ENCODE assay signal across 8 mouse cellular contexts in the genomic region with DNA sequence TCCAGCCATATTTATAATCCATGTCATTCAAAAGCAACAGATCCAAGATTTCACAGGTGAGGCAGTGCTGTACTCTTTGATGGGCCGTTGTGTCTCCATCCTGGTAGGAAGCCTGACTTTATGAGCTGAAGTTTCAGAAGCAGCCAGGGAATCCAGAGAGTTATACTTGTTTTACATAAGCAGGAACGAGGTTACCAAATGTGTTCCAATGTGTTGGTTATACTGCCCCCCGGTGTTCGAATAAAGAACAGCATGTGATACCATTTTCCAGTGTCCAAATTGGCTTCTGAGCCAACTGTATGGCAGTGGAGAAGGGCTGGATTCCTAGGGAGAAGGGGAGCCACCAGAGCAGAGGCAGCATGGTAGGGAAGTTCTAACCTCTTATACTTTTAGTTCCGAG. TPM values are rescaled to one million over a fixed set of nuclear protein-coding genes. Genes with fewer than 3 reads are reported as not detected.
DNase-seq lines count a peak whose midpoint lies in the region; ATAC-seq and TF ChIP-seq lines count a peak whose summit lies in the region.

No protein-coding gene starts in this region.

- no peak overlapping the region for H3K9ac ChIP-seq in CH12.LX (ENCODE audit: insufficient read depth, low read depth)
- no peak overlapping the region for H3K9ac ChIP-seq in forebrain, embryonic 13.5 days
- no peak overlapping the region for H3K9ac ChIP-seq in limb, embryonic 14.5 days (ENCODE audit: low read depth, low read length, severe bottlenecking)
- H3K9ac ChIP-seq in neural tube, embryonic 15.5 days (replicated peaks): no peak overlapping the region

- no peak overlapping the region for H3K27ac ChIP-seq in CH12.LX (ENCODE audit: insufficient read depth, low read depth)
- no peak overlapping the region for H3K27ac ChIP-seq in forebrain, embryonic 13.5 days
- no peak overlapping the region for H3K27ac ChIP-seq in limb, embryonic 14.5 days (replicated peaks; ENCODE audit: low read depth, low read length)
- H3K27ac ChIP-seq in neural tube, embryonic 15.5 days (replicated peaks): no peak overlapping the region

- H3K4me1 ChIP-seq in CH12.LX (ENCODE audit: control insufficient read depth in 1 of 2, insufficient read depth in 2 of 2): 0 out of 4 replicates have a peak, but pooled peaks cover 0 to 2% of the 10 kb centered on the region in 2 experiments
- no peaks in the 10 kb centered on the region for H3K4me1 ChIP-seq in forebrain, embryonic 13.5 days
- H3K4me1 ChIP-seq in limb, embryonic 14.5 days (ENCODE audit: control insufficient read depth, insufficient read depth, low read length): no peaks in the 10 kb centered on the region
- H3K4me1 ChIP-seq in neural tube, embryonic 15.5 days: no peaks in the 10 kb centered on the region

- dilution Hi-C loops in CH12.LX (cut with MboI; ENCODE audit: extremely low pct_ligation_motif_present, extremely low pct_unique_long_range_greater_than_20kb, low sequenced_read_pairs): no loop called here

- TF ChIP-seq CTCF in CH12.LX (conservative IDR thresholded peaks at IDR 0.05 in 1 of 2, IDR thresholded peaks at IDR 0.05 in 1 of 2; ENCODE audit: low read depth in 2 of 2, low read length in 2 of 2): peak; percentile 84 to 94

- in situ Hi-C loops in CH12.LX (cut with MboI; ENCODE audit: low pct_ligation_motif_present, low pct_unique_long_range_greater_than_20kb, low sequenced_read_pairs): no loop called here

- H3K4me2 ChIP-seq in CH12.LX (ENCODE audit: insufficient read depth, low read depth, poor library complexity, severe bottlenecking): peak overlapping the region; percentile 39; the same call in 1 of the 2 replicates
- H3K4me2 ChIP-seq in forebrain, embryonic 13.5 days: no peak overlapping the region
- H3K4me2 ChIP-seq in limb, embryonic 14.5 days (replicated peaks; ENCODE audit: low read depth, low read length, severe bottlenecking): no peak overlapping the region
- no peak overlapping the region for H3K4me2 ChIP-seq in neural tube, embryonic 15.5 days

- H3K4me3 ChIP-seq in CH12.LX (replicated peaks in 1 of 3; ENCODE audit: low read depth in 2 of 3, low read length in 2 of 3, poor library complexity in 1 of 3): no peak overlapping the region
- no peak overlapping the region for H3K4me3 ChIP-seq in forebrain, embryonic 13.5 days
- H3K4me3 ChIP-seq in limb, embryonic 14.5 days (replicated peaks; ENCODE audit: low read length): no peak overlapping the region
- no peak overlapping the region for H3K4me3 ChIP-seq in neural tube, embryonic 15.5 days (replicated peaks)

- peak; percentile 87 for TF ChIP-seq RAD21 in CH12.LX (IDR thresholded peaks at IDR 0.05; ENCODE audit: low read depth, low read length)

- 14% methylated on average over 5 of the region's 5 CpGs for WGBS in forebrain, embryonic 13.5 days
- 11% methylated on average over 5 of the region's 5 CpGs for WGBS in limb, embryonic 14.5 days
- 15% methylated on average over 5 of the region's 5 CpGs for WGBS in neural tube, embryonic 15.5 days

- H3K36me3 ChIP-seq in CH12.LX (replicated peaks in 1 of 2; ENCODE audit: control insufficient read depth in 1 of 2, insufficient read depth in 1 of 2, low read length in 1 of 2): no peaks in the 10 kb centered on the region
- H3K36me3 ChIP-seq in forebrain, embryonic 13.5 days (ENCODE audit: poor library complexity, severe bottlenecking): no peaks in the 10 kb centered on the region
- no peaks in the 10 kb centered on the region for H3K36me3 ChIP-seq in limb, embryonic 14.5 days (ENCODE audit: control insufficient read depth, insufficient read depth, low read length)
- no peaks in the 10 kb centered on the region for H3K36me3 ChIP-seq in neural tube, embryonic 15.5 days

- no peak for TF ChIP-seq EP300 in CH12.LX (IDR thresholded peaks at IDR 0.05; ENCODE audit: low read length)

- no peaks in the 10 kb centered on the region for H3K79me2 ChIP-seq in CH12.LX (replicated peaks; ENCODE audit: control insufficient read depth, extremely low read depth, insufficient read depth, poor library complexity, severe bottlenecking)

- H3K27me3 ChIP-seq in CH12.LX (replicated peaks): no peaks in the 10 kb centered on the region
- no peaks in the 10 kb centered on the region for H3K27me3 ChIP-seq in forebrain, embryonic 13.5 days
- no peaks in the 10 kb centered on the region for H3K27me3 ChIP-seq in limb, embryonic 14.5 days (ENCODE audit: control insufficient read depth, insufficient read depth, low read length)
- no peaks in the 10 kb centered on the region for H3K27me3 ChIP-seq in neural tube, embryonic 15.5 days (replicated peaks)

- H3K9me3 ChIP-seq in CH12.LX (replicated peaks; ENCODE audit: low read length): no peaks in the 10 kb centered on the region
- H3K9me3 ChIP-seq in forebrain, embryonic 13.5 days (replicated peaks): no peaks in the 10 kb centered on the region
- H3K9me3 ChIP-seq in limb, embryonic 14.5 days (ENCODE audit: control insufficient read depth, low read length): no peaks in the 10 kb centered on the region
- no peaks in the 10 kb centered on the region for H3K9me3 ChIP-seq in neural tube, embryonic 15.5 days (replicated peaks)

- DNase-seq in 3T3-L1 (ENCODE audit: low read depth, low spot score) (peak; percentile 91), CH12.LX (ENCODE audit: extremely low read depth) (peak; percentile 81)
- DNase-seq in c-Kit-positive CD71-negative TER-119-negative erythroid progenitor cells, embryonic 14.5 days (ENCODE audit: low read depth): peak; percentile 68
- peak; percentile 83 for DNase-seq in limb, embryonic 14.5 days (ENCODE audit: low spot score)
- peak; percentile 69 for DNase-seq in thymus, postnatal 25 days

- TF ChIP-seq POLR2A in CH12.LX (IDR thresholded peaks at IDR 0.05; ENCODE audit: low read depth, low read length): no peak
- TF ChIP-seq POLR2A in limb, embryonic 14.5 days (IDR thresholded peaks at IDR 0.05; ENCODE audit: borderline replicate concordance, extremely low read depth, insufficient read depth, insufficient read length): no peak

- ATAC-seq in forebrain, embryonic 13.5 days: 0 out of 2 replicates have a peak, but pooled peaks have one; percentile 16
- peak; percentile 50 for ATAC-seq in inflammation-experienced regulatory T-cells, adult 6 months
- peak; percentile 15; the same call in 1 of the 2 replicates for ATAC-seq in limb, embryonic 14.5 days (ENCODE audit: low FRiP score, low read depth)
- ATAC-seq in neural tube, embryonic 15.5 days (ENCODE audit: low FRiP score): peak; percentile 50; the same call in 1 of the 2 replicates

TF ChIP-seq in CH12.LX, 34 proteins besides CTCF, POLR2A, EP300 and RAD21 (continues in another document):
- TF ChIP-seq MYC (IDR thresholded peaks at IDR 0.05; ENCODE audit: low read depth, low read length) (peak; percentile 86), HCFC1 (IDR thresholded peaks at IDR 0.05; ENCODE audit: low read depth, low read length) (no peak), ETS1 (conservative IDR thresholded peaks at IDR 0.05; ENCODE audit: low read depth, low read length) (no peak), USF2 (conservative IDR thresholded peaks at IDR 0.05; ENCODE audit: low read depth, low read length) (no peak), KAT2A (IDR thresholded peaks at IDR 0.05; ENCODE audit: insufficient replicate concordance, low read length) (no peak), PAX5 (IDR thresholded peaks at IDR 0.05; ENCODE audit: low read length) (no peak), MAX (IDR thresholded peaks at IDR 0.05; ENCODE audit: low read length) (peak; percentile 43; the same call in 1 of the 2 replicates), JUND (conservative IDR thresholded peaks at IDR 0.05; ENCODE audit: low read depth, low read length) (0 out of 2 replicates have a peak, but pooled peaks have one; percentile 17), MAFK (IDR thresholded peaks at IDR 0.05; ENCODE audit: insufficient replicate concordance, low read length) (no peak), RCOR1 (conservative IDR thresholded peaks at IDR 0.05; ENCODE audit: low read depth, low read length) (no peak), MAZ (IDR thresholded peaks at IDR 0.05; ENCODE audit: low read depth, low read length) (0 out of 2 replicates have a peak, but pooled peaks have one; percentile 35), NELFE (IDR thresholded peaks at IDR 0.05; ENCODE audit: low read depth, low read length) (peak; percentile 30; the same call in 1 of the 2 replicates), CHD1 (IDR thresholded peaks at IDR 0.05; ENCODE audit: low read depth, low read length) (no peak), ZC3H11A (IDR thresholded peaks at IDR 0.05; ENCODE audit: low read depth, low read length) (peak; percentile 74), TCF12 (IDR thresholded peaks at IDR 0.05; ENCODE audit: low read depth, low read length) (no peak), BHLHE40 (IDR thresholded peaks at IDR 0.05; ENCODE audit: low read depth, low read length) (no peak), ZKSCAN1 (IDR thresholded peaks at IDR 0.05; ENCODE audit: borderline replicate concordance, low read depth, low read length) (no peak), MXI1 (IDR thresholded peaks at IDR 0.05; ENCODE audit: low read depth, low read length) (no peak), JUN (IDR thresholded peaks at IDR 0.05; ENCODE audit: insufficient read depth, low read depth, low read length) (no peak), TBP (conservative IDR thresholded peaks at IDR 0.05; ENCODE audit: low read depth, low read length) (no peak)

RNA-seq across cellular contexts. Expression of gene Znrf3, which starts 29.5 kb away (rescaled TPM):
- total RNA-seq in CH12.LX (2012; rRNA removed): 1.3 and 1.7 TPM in 2 replicates
- 0.93 and 1.1 TPM in 2 replicates for total RNA-seq in CH12.LX (2014; rRNA removed)
- 2.0 and 2.7 TPM in 2 replicates for polyA plus RNA-seq in CH12.LX (2012; ENCODE audit: insufficient read length, low read depth)
- 9.2 and 10.8 TPM in 2 replicates for polyA plus RNA-seq in forebrain, embryonic 13.5 days (2015; fragmentation: Nextera tagmentation; extraction: Ambion mirVana)
- polyA plus RNA-seq in inflammation-experienced regulatory T-cells, adult 6 months (2017; shearing (Covaris generic)): 10 to 100 TPM in 2 of 3 experiments, 1 to 10 TPM in 1; 3.3 to 19.8 (median 17.3) TPM
- 8.0 and 10.6 TPM in 2 replicates for polyA plus RNA-seq in limb, embryonic 14.5 days (2012; rRNA removed)
- 12.9 and 14.4 TPM in 2 replicates for polyA plus RNA-seq in limb, embryonic 14.5 days (2014; fragmentation: Nextera tagmentation; extraction: Ambion mirVana)
- 7.2 and 8.5 TPM in 2 replicates for polyA plus RNA-seq in neural tube, embryonic 15.5 days (2015; fragmentation: Nextera tagmentation; extraction: Ambion mirVana)

RNA-seq across cellular contexts. Expression of gene Xbp1, which starts 46.3 kb away (rescaled TPM):
- 111 and 148 TPM in 2 replicates for total RNA-seq in CH12.LX (2012; rRNA removed)
- total RNA-seq in CH12.LX (2014; rRNA removed): 128 and 133 TPM in 2 replicates
- 108 and 131 TPM in 2 replicates for polyA plus RNA-seq in CH12.LX (2012; ENCODE audit: insufficient read length, low read depth)
- polyA plus RNA-seq in forebrain, embryonic 13.5 days (2015; fragmentation: Nextera tagmentation; extraction: Ambion mirVana): 90.6 and 95.2 TPM in 2 replicates
- polyA plus RNA-seq in inflammation-experienced regulatory T-cells, adult 6 months (2017; shearing (Covaris generic)): 10 to 100 TPM; 41.8 to 48.9 (median 45.0) TPM
- 97.3 and 105 TPM in 2 replicates for polyA plus RNA-seq in limb, embryonic 14.5 days (2012; rRNA removed)
- polyA plus RNA-seq in limb, embryonic 14.5 days (2014; fragmentation: Nextera tagmentation; extraction: Ambion mirVana): 182 and 200 TPM in 2 replicates
- 154 and 184 TPM in 2 replicates for polyA plus RNA-seq in neural tube, embryonic 15.5 days (2015; fragmentation: Nextera tagmentation; extraction: Ambion mirVana)
